Mouse (Mus musculus) E14TG2a.4 (cell line): ENCODE results near the gene Lrr1.

ENCODE experiments used
- CTCF ChIP-seq: conservative IDR thresholded peaks from 2 replicates; pipeline ENCODE4 v1.5.1; 2014; ENCODE audit warnings: low read length
- NANOG ChIP-seq: IDR thresholded peaks from 2 replicates; pipeline ENCODE4 v1.6.1; 2014; ENCODE audit warnings: borderline replicate concordance, low read length, mixed read lengths
- POU5F1 ChIP-seq: IDR thresholded peaks from 2 replicates; pipeline ENCODE4 v1.6.1; 2014; ENCODE audit warnings: low read length, borderline replicate concordance

- no peak for TF ChIP-seq CTCF
- TF ChIP-seq POU5F1, result no peak
- TF ChIP-seq NANOG, result no peak
Measured at GRCm38 (mm10) chr12:69131267-69131666, 37.3 kb upstream of the Lrr1 start.
